Mouse (Mus musculus) heart, adult 2 months (tissue): ENCODE data around the gene Alg13. TPM values are rescaled to one million over a fixed set of nuclear protein-coding genes. Genes with fewer than 3 reads are reported as not detected.

ENCODE experiments used
- DNase-seq, 2 experiments: peaks; one replicate each; pipeline ENCODE4 v3.0.0; 2021
- H3K27ac ChIP-seq: fragments of 200-600 bp; 2 replicates; pipeline ENCODE4 v1.8.1; 2022
- H3K27me3 ChIP-seq: fragments of 200-500 bp; 2 replicates; pipeline ENCODE4 v1.6.1; 2012; ENCODE audit warnings: mild to moderate bottlenecking, low read length, inconsistent platforms, mixed read lengths; ENCODE audit not compliant: control insufficient read depth, insufficient read depth
- H3K36me3 ChIP-seq: fragments of 200-500 bp; 2 replicates; pipeline ENCODE4 v1.6.1; 2012; ENCODE audit warnings: low read length, inconsistent platforms; ENCODE audit not compliant: control insufficient read depth, insufficient read depth
- H3K4me1 ChIP-seq: fragments of 200-500 bp; 2 replicates; pipeline ENCODE4 v1.6.1; 2011; ENCODE audit warnings: low read length; ENCODE audit not compliant: control insufficient read depth, insufficient read depth
- H3K4me3 ChIP-seq: fragments of 200-600 bp; 2 replicates; pipeline ENCODE4 v1.8.1; 2022
- H3K79me2 ChIP-seq: fragments of 200-500 bp; replicated peaks from 2 replicates; pipeline ENCODE4 v1.6.1; 2012; ENCODE audit warnings: mild to moderate bottlenecking, inconsistent platforms, low read length, moderate library complexity, mixed read lengths; ENCODE audit not compliant: control insufficient read depth, insufficient read depth
- H3K9ac ChIP-seq: fragments of 200-500 bp; 2 replicates; pipeline ENCODE4 v1.6.1; 2012; ENCODE audit warnings: low read depth, mild to moderate bottlenecking, control low read depth, inconsistent platforms, low read length, mixed read lengths
- CTCF ChIP-seq: fragments of 200-600 bp; IDR thresholded peaks from 2 replicates; pipeline ENCODE4 v1.8.1; 2022; ENCODE audit warnings: antibody characterized with exemption, mild to moderate bottlenecking, moderate library complexity
- EP300 ChIP-seq: fragments of 200-500 bp; IDR thresholded peaks from 2 replicates; pipeline ENCODE4 v1.6.1; 2011; ENCODE audit warnings: low read depth, low read length, control low read depth; ENCODE audit not compliant: insufficient read depth
- POLR2A ChIP-seq: fragments of 200-500 bp; IDR thresholded peaks from 2 replicates; pipeline ENCODE4 v1.6.1; 2011; ENCODE audit warnings: mild to moderate bottlenecking, low read depth, low read length, control low read depth; ENCODE audit not compliant: insufficient read depth
- WGBS: fragments of 180-500 bp; shearing (Covaris S2); methylation state at CpG from one replicate; pipeline ENCODE4 v1.1.7; 2018; 5-methylcytosine and 5-hydroxymethylcytosine counted together
- intact Hi-C: fragments of 180-260 bp; cut with DNase I; formaldehyde crosslinking; loops from one replicate; pipeline ENCODE4 v1.15.1; 2025
- long read RNA-seq: library from polyadenylated mRNA; stranded (forward); transcript quantifications from one replicate; pipeline ENCODE4 v2.0.0, GENCODE M21; 2021
- polyA plus RNA-seq: library from polyadenylated mRNA; depleted of rRNA; stranded (reverse); fragments of >200 nt; gene quantifications from 2 replicates; pipeline ENCODE4 v1.2.3, GENCODE M21; 2012; rRNA removed
- total RNA-seq, 2 experiments: library from RNA; stranded (reverse); gene quantifications; 2 replicates each; pipeline ENCODE4 v1.2.3; 2021

Gene Alg13
- 1 to 10 TPM; 5.8 TPM for total RNA-seq
- polyA plus RNA-seq = 2.7 and 3.6 TPM in 2 replicates
- long read RNA-seq, partial matches to known transcripts = 0 of 1 reads
- long read RNA-seq, other reads (novel, unspliced or antisense) = 1 of 1 reads

DNA sequence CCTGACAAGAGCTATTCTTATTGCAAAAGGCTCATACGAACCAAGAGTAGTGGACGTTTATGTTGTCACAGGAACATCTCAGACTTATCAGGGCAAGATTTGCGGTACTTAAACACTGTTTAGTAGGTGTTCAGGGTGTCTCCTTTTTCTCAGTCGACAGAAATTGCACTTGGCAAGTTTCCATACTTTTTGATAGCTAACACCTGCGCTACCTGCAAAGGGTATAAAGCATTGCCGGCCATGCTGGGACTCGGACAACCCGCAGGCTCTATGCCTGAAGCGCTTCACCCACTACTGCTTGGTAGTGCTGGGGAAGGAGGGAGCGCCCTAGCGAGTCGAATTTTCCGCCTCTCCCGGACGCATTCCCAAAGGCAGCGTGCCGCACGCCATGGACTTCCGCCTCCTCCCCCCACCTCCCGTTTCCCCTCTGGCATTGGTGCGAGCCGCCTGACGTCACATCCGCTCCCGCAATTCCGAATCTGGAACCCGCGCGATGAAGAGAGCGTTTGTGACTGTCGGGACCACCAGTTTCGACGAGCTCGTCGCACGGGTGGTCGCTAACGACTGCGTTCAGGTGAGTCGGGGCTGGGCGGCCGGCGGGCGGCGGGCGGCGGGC, at the start of gene Alg13:
Gene Alg13, plus strand, starts transcription at position 257 of the 616 bp plus-strand sequence.
- H3K27me3 ChIP-seq = no peaks in the 10 kb centered on the region
- H3K4me1 ChIP-seq = no peaks in the 10 kb centered on the region
- TF ChIP-seq CTCF = no peak
- TF ChIP-seq EP300 = 0 out of 2 replicates have a peak, but pooled peaks have one; percentile 11
- no peaks in the 10 kb centered on the region for H3K36me3 ChIP-seq
- H3K79me2 ChIP-seq = no peaks in the 10 kb centered on the region
- peak within 1 kb of the TSS; percentile 65 for H3K4me3 ChIP-seq
- DNase-seq = peak; percentile 81 to 82
- WGBS = 12% methylated on average over 46 of the region's 47 CpGs
- intact Hi-C loops = no loop called here
- peak within 1 kb of the TSS; percentile 47 for H3K27ac ChIP-seq
- peak within 1 kb of the TSS; percentile 76 for H3K9ac ChIP-seq

DNA sequence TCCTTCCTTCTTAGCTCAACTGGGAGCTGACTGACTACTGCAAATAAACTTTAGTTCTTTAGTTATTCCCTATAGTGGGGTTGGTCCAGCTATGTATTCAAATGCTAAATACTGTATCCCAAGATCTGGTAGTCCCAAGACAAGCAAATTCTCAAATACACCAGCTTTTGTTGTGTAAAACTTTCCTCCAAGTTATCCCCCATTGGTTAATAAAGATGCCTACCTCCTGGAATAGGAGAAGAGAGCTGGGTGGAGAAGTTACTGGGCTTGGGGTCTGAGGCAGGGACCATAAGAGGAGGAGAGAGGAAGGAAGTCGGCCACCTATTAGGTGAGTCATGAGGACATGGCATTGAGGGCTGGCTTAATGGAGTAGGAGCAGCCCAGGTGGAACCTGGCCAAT, 49.0 kb upstream of the Alg13 start:
- intact Hi-C loops = no loop called here
- Histone ChIP-seq H3K27ac (no peak overlapping the region), H3K36me3 (no peaks in the 10 kb centered on the region), H3K9ac (no peak overlapping the region), H3K4me1 (no peaks in the 10 kb centered on the region), H3K79me2 (no peaks in the 10 kb centered on the region), H3K4me3 (no peak overlapping the region), H3K27me3 (no peaks in the 10 kb centered on the region)
- WGBS = 58% methylated on average over 1 of the region's 1 CpGs
- DNase-seq = no peak
- TF ChIP-seq POLR2A (no peak), EP300 (no peak), CTCF (no peak)

DNA sequence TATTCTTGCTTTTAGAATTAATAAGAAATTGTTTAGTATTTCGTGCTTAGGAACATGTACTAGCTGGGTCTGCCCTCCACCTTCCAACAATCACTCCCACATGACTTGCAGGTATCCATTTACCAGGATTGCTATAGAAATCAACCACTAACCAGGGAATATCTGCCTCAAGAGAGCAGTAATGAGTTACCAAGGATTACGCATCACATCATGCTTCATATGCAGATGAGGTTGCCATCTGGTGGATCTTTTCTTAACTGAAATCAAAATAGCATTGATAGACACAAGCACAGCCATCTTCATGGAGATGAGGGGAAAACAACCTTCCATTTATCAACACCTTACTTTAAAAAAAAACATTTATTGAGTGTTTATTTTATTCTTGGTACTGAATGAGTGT, 16.1 kb upstream of the Alg13 start:
- Histone ChIP-seq H3K36me3 (no peaks in the 10 kb centered on the region), H3K79me2 (no peaks in the 10 kb centered on the region), H3K27ac (no peak overlapping the region), H3K27me3 (no peaks in the 10 kb centered on the region), H3K4me1 (no peaks in the 10 kb centered on the region), H3K9ac (no peak overlapping the region), H3K4me3 (no peak overlapping the region)
- TF ChIP-seq CTCF (peak; percentile 35), POLR2A (no peak), EP300 (no peak)
- intact Hi-C loops = no loop called here
- 64% methylated on average over 2 of the region's 2 CpGs for WGBS
- DNase-seq = no peak

DNA sequence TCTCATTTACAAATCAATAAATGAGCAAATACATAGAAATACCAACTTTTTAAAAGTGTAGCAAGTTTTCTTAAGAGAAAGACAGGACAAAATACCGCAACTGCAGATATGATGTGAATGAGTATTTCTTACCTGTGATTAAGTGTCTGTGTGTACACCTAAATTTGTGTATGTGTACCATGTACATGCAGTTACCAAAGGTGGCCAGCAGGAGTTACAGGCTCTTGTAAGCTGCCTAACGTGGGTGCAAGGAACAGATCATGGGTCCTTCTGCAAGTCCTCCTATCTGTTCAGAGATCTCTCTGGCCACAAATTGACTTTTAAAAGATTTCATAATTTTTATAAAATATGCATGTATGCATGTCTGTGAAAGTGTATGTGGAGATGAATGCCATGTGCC, 11.9 kb upstream of the Alg13 start:
- no peak for TF ChIP-seq EP300
- no peak for TF ChIP-seq CTCF
- no peak for TF ChIP-seq POLR2A
- Histone ChIP-seq H3K27me3 (no peaks in the 10 kb centered on the region), H3K79me2 (no peaks in the 10 kb centered on the region), H3K9ac (no peak overlapping the region), H3K27ac (no peak overlapping the region), H3K4me3 (no peak overlapping the region), H3K36me3 (no peaks in the 10 kb centered on the region), H3K4me1 (no peaks in the 10 kb centered on the region)
- intact Hi-C loops = no loop called here
- DNase-seq = no peak
- WGBS = 95% methylated on average over 2 of the region's 2 CpGs

DNA sequence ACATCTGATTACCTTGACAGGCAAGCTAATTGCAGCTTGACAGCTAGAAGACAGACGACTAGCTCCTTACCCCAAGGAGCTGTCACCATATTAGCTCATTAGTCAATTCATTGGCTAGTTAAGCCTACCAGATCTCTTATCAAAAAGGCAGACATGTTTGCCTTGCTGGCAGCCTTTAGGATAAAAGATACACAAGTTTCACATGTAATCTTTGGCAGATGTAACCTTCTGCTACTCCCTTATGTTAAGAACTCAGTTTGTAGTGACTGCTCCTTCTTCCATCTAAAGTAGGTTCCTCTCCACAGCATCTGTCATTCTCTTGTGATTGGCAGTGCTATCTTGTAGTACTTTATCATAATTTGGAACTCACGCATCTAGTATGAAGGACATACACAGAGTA, 3.6 kb upstream of the Alg13 start:
- DNase-seq = no peak
- Histone ChIP-seq H3K27me3 (no peaks in the 10 kb centered on the region), H3K4me1 (no peaks in the 10 kb centered on the region), H3K36me3 (no peaks in the 10 kb centered on the region), H3K4me3 (no peak overlapping the region), H3K27ac (no peak overlapping the region), H3K79me2 (no peaks in the 10 kb centered on the region), H3K9ac (no peak overlapping the region)
- TF ChIP-seq POLR2A = no peak
- no peak for TF ChIP-seq EP300
- no peak for TF ChIP-seq CTCF
- WGBS = 57% methylated on average over 2 of the region's 2 CpGs
- intact Hi-C loops = no loop called here

DNA sequence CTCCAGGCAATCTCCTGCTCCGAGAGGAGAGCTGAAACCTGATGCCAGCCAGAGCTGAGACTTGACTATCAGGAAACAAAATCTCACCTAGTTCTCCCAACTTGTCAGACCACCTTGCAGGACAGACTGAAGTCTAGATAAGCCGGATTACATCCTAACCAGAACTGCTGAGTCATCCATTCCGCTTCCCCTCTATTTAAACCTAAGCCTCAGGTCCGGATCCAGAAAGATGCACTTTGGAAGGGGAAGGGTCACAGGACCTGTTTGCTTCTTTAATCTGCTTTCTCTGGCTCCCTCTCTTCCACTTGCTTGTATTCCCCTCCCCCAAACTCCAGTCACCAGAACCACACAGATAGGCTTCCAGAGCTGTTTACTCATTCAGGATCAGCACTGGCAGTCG, 2.6 kb upstream of the Alg13 start:
- no peaks in the 10 kb centered on the region for H3K4me1 ChIP-seq
- 34% methylated on average over 5 of the region's 5 CpGs for WGBS
- no peaks in the 10 kb centered on the region for H3K79me2 ChIP-seq
- intact Hi-C loops = no loop called here
- DNase-seq = no peak
- H3K4me3 ChIP-seq = no peak overlapping the region
- no peaks in the 10 kb centered on the region for H3K27me3 ChIP-seq
- no peak for TF ChIP-seq POLR2A
- no peak for TF ChIP-seq CTCF
- no peak for TF ChIP-seq EP300
- no peak overlapping the region for H3K9ac ChIP-seq
- no peaks in the 10 kb centered on the region for H3K36me3 ChIP-seq
- no peak overlapping the region for H3K27ac ChIP-seq
